Mouse (Mus musculus) erythroblast, embryonic 14.5 days (primary cell): ENCODE data around the gene Npw. TPM values are rescaled to one million over a fixed set of nuclear protein-coding genes. Genes with fewer than 3 reads are reported as not detected.

ENCODE experiments used
- H3K27me3 ChIP-seq: 2 replicates; pipeline ENCODE4 v1.6.1; 2012; ENCODE audit warnings: inconsistent platforms; ENCODE audit not compliant: control insufficient read depth
- H3K36me3 ChIP-seq: 2 replicates; pipeline ENCODE4 v1.6.1; 2012; ENCODE audit warnings: mild to moderate bottlenecking, inconsistent platforms; ENCODE audit not compliant: control insufficient read depth
- H3K4me1 ChIP-seq: 2 replicates; pipeline ENCODE4 v1.6.1; 2012; ENCODE audit warnings: inconsistent platforms; ENCODE audit not compliant: control insufficient read depth
- H3K4me3 ChIP-seq: replicated peaks from 2 replicates; pipeline ENCODE3; 2012; ENCODE audit warnings: moderate library complexity, mild to moderate bottlenecking, inconsistent platforms
- H3K9me3 ChIP-seq: 2 replicates; pipeline ENCODE4 v1.6.1; 2012; ENCODE audit warnings: low read length, inconsistent platforms, mixed read lengths; ENCODE audit not compliant: control insufficient read depth
- GATA1 ChIP-seq: IDR thresholded peaks from 2 replicates; pipeline ENCODE4 v1.6.1; 2012; ENCODE audit warnings: low read length, inconsistent platforms, mixed read lengths
- TAL1 ChIP-seq: IDR thresholded peaks from 3 replicates; pipeline ENCODE4 v1.6.1; 2012; ENCODE audit warnings: low read length, inconsistent platforms, mixed read lengths
- polyA plus RNA-seq: library from polyadenylated mRNA; stranded (reverse); fragments of >175 nt; gene quantifications from 2 replicates; pipeline ENCODE4 v1.2.3, GENCODE M21; 2012

Npw gene
- polyA plus RNA-seq, 1 experiment: not detected

- Histone ChIP-seq H3K27me3 (peaks cover 29% of the 10 kb centered on the region), H3K9me3 (no peaks in the 10 kb centered on the region), H3K36me3 (peaks cover 32% of the 10 kb centered on the region), H3K4me3 (peak overlapping the region; percentile 96), H3K4me1 (peaks cover 45% of the 10 kb centered on the region)
- TF ChIP-seq TAL1: no peak
- TF ChIP-seq GATA1: no peak
Observed at GRCm38 (mm10) chr17:24695326-24696010, 37.2 kb upstream of the Npw start.

DNA sequence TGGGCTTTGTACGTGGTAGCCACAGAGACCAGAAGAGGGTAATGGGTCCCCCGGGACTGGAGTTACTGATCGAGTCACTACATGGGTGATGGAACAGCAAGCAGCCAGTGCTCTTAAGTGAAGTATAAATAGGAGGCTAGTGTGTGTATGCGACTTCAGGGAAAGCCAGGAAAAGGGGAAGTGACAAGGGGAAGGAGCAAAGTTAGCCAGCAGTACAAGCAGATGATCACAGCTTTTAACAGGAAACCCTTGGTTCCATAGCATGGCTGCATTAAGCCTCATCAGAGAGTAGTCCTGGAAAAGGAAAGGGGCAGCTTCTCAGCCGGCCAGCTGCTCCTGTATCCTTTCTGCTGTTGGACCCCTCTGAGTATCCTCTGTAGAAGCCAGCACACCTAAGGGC lies 34.1 kb upstream of the Npw start:
- TF ChIP-seq GATA1 (no peak), TAL1 (no peak)
- H3K9me3 ChIP-seq: peaks cover 13% of the 10 kb centered on the region; the same call in 1 of the 2 replicates
- peaks cover 20% of the 10 kb centered on the region for H3K36me3 ChIP-seq
- H3K4me1 ChIP-seq: peaks cover 56% of the 10 kb centered on the region
- peaks cover 51% of the 10 kb centered on the region for H3K27me3 ChIP-seq
- H3K4me3 ChIP-seq: no peak overlapping the region

GRCm38 (mm10) chr17:24689251-24690081 lies 31.2 kb upstream of the Npw start, which contains the start of gene Syngr3:
TSS of gene Syngr3 (minus strand) at chr17:24689955.
- no peak within 1 kb of the TSS for H3K4me3 ChIP-seq
- no peak for TF ChIP-seq GATA1
- TF ChIP-seq TAL1: no peak

GRCm38 (mm10) chr17:24687599-24687998 lies 29.3 kb upstream of the Npw start:
- peak overlapping the region; percentile 52 for H3K4me3 ChIP-seq
- H3K27me3 ChIP-seq: peaks cover 63% of the 10 kb centered on the region
- TF ChIP-seq TAL1 (no peak), GATA1 (no peak)
- peaks cover 7% of the 10 kb centered on the region for H3K36me3 ChIP-seq
- H3K9me3 ChIP-seq: peaks cover 14% of the 10 kb centered on the region; the same call in 1 of the 2 replicates
- H3K4me1 ChIP-seq: peaks cover 35% of the 10 kb centered on the region

More at GRCm38 (mm10) chr17:24689251-24690081, 31.2 kb upstream of the Npw start, which contains the start of gene Syngr3:
- Histone ChIP-seq H3K27me3 (peaks cover 64% of the 10 kb centered on the region), H3K4me1 (peaks cover 43% of the 10 kb centered on the region), H3K9me3 (peaks cover 14% of the 10 kb centered on the region; the same call in 1 of the 2 replicates), H3K36me3 (peaks cover 20% of the 10 kb centered on the region)

- peak overlapping the region; percentile 52 for H3K4me3 ChIP-seq
- H3K27me3 ChIP-seq: peaks cover 58% of the 10 kb centered on the region
- peaks cover 14% of the 10 kb centered on the region; the same call in 1 of the 2 replicates for H3K9me3 ChIP-seq
- TF ChIP-seq TAL1 (no peak), GATA1 (no peak)
- H3K36me3 ChIP-seq: peaks cover 3% of the 10 kb centered on the region
- H3K4me1 ChIP-seq: peaks cover 34% of the 10 kb centered on the region
Observed at GRCm38 (mm10) chr17:24687146-24687595, 28.9 kb upstream of the Npw start.

DNA sequence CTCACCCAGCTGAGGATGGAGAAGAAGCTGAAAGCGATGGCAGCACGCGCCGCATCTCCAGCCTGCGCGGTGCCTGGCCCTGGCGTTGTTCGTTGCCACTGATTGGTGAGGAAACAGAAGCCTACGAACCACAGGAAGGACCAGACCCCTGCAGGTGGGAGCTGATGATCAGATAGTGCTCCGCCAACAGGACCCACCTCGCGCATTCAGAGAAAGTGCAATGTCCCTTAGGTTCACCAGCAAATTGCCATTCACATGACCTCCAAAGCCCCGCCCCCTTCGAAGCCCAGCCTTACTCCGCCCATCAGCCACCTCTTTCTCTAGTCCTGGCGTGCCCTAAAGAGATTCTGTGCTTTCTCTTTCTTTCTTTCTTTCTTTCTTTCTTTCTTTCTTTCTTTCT lies 28.3 kb upstream of the Npw start:
- TF ChIP-seq TAL1 (no peak), GATA1 (no peak)
- peaks cover 55% of the 10 kb centered on the region for H3K27me3 ChIP-seq
- H3K36me3 ChIP-seq: peaks cover 7% of the 10 kb centered on the region
- H3K4me3 ChIP-seq: peak overlapping the region; percentile 6
- peaks cover 14% of the 10 kb centered on the region; the same call in 1 of the 2 replicates for H3K9me3 ChIP-seq
- peaks cover 31% of the 10 kb centered on the region for H3K4me1 ChIP-seq

DNA sequence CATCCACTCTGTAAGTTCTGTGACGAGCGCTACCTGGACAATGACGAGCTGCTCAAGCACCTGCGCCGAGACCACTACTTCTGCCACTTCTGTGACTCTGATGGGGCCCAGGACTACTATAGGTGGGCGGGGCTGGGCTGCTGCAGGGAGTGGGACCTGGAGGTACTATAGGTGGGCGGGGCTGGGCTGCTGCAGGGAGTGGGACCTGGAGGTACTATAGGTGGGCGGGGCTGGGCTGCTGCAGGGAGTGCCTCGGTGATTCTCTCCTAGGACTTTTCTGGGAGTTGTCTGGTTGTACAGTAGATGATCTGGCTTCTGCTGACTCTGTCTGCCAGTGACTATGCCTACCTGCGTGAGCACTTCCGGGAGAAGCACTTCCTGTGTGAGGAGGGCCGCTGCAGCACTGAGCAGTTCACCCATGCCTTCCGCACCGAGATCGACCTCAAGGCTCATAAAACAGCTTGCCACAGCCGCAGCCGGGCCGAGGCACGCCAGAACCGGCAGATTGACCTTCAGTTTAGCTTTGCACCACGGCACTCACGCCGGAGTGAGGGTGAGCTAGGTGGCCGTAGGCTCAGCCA lies 19.3 kb upstream of the Npw start:
- Histone ChIP-seq H3K27me3 (no peaks in the 10 kb centered on the region), H3K36me3 (peaks cover 83% of the 10 kb centered on the region), H3K4me1 (peaks cover 37% of the 10 kb centered on the region), H3K4me3 (no peak overlapping the region), H3K9me3 (no peaks in the 10 kb centered on the region)
- TF ChIP-seq TAL1 (no peak), GATA1 (no peak)

DNA sequence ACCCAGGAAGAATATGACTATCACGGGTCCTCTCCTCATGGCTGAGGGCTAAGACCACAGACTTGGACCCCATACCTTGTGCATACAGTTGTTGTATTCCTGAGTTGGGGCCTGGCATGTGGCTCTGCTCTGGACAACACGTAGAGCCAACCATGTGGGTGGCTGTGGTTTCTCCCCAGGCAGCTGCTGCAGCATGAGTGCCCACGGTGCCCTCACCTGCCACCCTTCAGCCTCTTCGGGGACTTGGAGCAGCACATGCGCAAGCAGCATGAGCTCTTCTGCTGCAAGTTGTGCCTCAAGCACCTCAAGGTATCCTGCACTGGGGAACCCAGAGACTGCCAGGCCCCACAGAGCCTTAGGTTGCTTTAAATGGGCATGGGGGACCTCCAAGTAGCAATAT lies 18.6 kb upstream of the Npw start:
- H3K36me3 ChIP-seq: peaks cover 83% of the 10 kb centered on the region
- peaks cover 42% of the 10 kb centered on the region for H3K4me1 ChIP-seq
- TF ChIP-seq GATA1 (no peak), TAL1 (no peak)
- no peaks in the 10 kb centered on the region for H3K27me3 ChIP-seq
- H3K9me3 ChIP-seq: no peaks in the 10 kb centered on the region
- no peak overlapping the region for H3K4me3 ChIP-seq

DNA sequence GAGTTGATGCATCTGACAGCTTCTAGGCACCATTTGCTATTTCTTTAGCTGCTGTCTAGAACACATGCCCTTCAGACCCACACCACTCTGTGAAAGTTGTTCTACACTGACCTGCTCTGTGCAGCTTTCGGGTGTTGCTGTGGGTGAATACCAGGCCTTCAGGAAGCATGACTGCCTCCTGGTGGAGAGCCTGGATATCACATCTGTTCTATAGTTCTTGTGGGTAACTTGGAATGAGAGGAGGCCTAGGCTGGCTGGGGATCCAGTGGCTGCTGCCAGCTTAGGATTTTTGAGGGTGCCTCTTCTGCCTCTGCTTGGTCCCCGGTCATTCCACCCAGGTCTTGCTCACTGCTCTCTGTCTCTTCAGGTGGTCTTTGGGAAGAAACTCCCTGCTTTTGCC lies 17.9 kb upstream of the Npw start:
- Histone ChIP-seq H3K36me3 (peaks cover 79% of the 10 kb centered on the region), H3K27me3 (no peaks in the 10 kb centered on the region), H3K4me1 (peaks cover 49% of the 10 kb centered on the region), H3K9me3 (no peaks in the 10 kb centered on the region), H3K4me3 (no peak overlapping the region)
- TF ChIP-seq TAL1: no peak
- no peak for TF ChIP-seq GATA1
